Mouse (Mus musculus) T-cell, adult 66 days (primary cell): ENCODE measurements around the gene Cobl. TPM values are rescaled to one million over a fixed set of nuclear protein-coding genes. Genes with fewer than 3 reads are reported as not detected.

Experiments used
- total RNA-seq, 2 experiments: library from RNA; stranded (reverse); gene quantifications; 3 replicates in 1 of 2; 4 replicates in 1 of 2; pipeline ENCODE4 v1.2.4; 2023

Gene Cobl
- total RNA-seq = not detected

DNA sequence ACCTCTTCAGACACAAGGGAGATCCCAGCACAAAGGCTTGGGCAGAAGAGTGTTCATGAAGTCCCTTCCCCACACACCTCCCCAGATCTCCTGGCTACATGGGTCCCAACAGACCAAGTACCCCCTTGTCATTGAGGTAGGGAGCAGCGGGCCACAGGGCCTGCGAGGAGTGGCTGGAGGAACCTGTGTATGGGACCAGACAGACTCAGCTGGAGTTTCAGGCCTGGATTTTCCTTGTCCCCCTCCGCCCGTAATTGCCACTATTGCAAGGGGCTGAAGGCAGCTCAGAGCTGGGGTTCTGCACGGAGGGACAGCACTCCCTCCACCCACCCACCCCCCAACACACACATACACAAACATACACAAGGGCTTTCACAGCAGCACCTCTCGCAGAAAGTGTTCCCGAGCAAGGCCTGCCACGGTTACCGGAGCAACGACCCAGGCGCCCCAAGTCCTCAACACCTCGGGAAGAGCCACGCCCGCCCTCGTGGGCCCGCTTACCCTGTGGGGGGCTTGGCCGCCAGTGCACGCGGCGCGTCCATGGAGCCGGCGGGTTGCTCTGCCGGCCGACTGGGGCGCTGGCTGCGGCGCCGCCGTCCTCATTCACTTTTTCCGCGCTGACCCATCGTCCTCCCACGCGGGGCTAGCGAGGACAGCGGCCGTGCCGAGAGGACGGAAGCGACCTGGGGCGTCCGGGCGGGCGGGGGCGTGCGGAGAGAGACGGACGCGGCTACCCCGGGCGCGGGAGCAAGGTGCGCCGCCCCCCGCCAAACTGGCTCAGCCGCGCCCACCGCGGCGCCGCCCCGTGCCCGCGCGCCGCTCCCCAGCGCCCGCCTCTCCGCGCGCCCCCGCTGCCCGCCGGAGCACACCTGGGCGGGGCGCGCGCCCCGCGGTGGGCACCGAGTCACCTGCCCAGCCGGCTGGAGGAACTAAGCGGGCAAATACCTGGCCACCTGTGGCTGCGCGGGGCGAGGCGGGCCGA, at the start of gene Cobl:
TSS of gene Cobl (minus strand) at position 780 of the 982 bp plus-strand sequence.

